Mouse (Mus musculus) testis, adult 2 months (tissue): ENCODE data around the gene Rnf19b.

ENCODE experiments used
- CTCF ChIP-seq: fragments of 200-500 bp; IDR thresholded peaks from 2 replicates; pipeline ENCODE4 v1.5.1; 2012; ENCODE audit warnings: low read depth, mild to moderate bottlenecking, inconsistent platforms, low read length, moderate library complexity; ENCODE audit not compliant: control insufficient read depth, insufficient read depth, insufficient replicate concordance
- POLR2A ChIP-seq: fragments of 200-500 bp; IDR thresholded peaks from 2 replicates; pipeline ENCODE4 v1.6.1; 2012; ENCODE audit warnings: low read depth, mild to moderate bottlenecking, inconsistent platforms, low read length, moderate library complexity; ENCODE audit not compliant: control insufficient read depth

DNA sequence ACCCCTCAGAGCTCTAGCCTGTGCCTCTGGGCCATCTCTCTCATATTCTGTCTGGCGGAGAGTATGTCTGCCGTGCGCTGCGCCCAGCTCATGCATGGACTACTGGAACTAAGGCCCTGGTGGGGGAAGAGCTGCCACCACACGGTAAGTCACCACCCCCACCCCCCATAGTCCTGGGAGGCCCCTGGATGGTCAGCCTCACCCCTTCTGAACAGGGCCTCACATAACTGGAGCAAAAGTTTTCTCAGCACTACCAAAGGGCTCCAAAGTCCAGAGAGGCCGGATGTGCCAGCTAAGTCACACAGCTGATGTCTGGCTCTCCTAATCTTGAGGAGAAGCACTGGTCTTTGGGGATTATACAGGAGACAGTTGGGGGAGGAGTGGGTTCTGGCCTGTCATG, 52.7 kb downstream of the Rnf19b start:
- TF ChIP-seq POLR2A, result no peak
- no peak for TF ChIP-seq CTCF
